Mouse (Mus musculus) stomach, postnatal 0 days (tissue): ENCODE measurements around the gene Ust. TPM values are rescaled to one million over a fixed set of nuclear protein-coding genes. Genes with fewer than 3 reads are reported as not detected.

Source experiments
- ATAC-seq: fragments of 200-750 bp; cut with Nextera tagmentation; 2 replicates; pipeline ENCODE4 v1.8.0; 2017; ENCODE audit not compliant: low FRiP score, low TSS enrichment
- DNase-seq: peaks from one replicate; pipeline ENCODE4 v3.0.0-alpha.2; 2016; ENCODE audit warnings: low spot score
- H3K27ac ChIP-seq: fragments of 300-500 bp; sonication (generic); replicated peaks from 2 replicates; pipeline ENCODE4 v1.5.1; 2014; ENCODE audit warnings: mild to moderate bottlenecking, control low read depth
- H3K27me3 ChIP-seq: fragments of 300-500 bp; sonication (generic); 2 replicates; pipeline ENCODE4 v1.6.1; 2014; ENCODE audit warnings: low read length; ENCODE audit not compliant: control insufficient read depth, insufficient read depth
- H3K36me3 ChIP-seq: fragments of 300-500 bp; sonication (generic); 2 replicates; pipeline ENCODE4 v1.6.1; 2014; ENCODE audit warnings: low read length, mixed read lengths; ENCODE audit not compliant: control insufficient read depth, insufficient read depth
- H3K4me1 ChIP-seq: fragments of 300-500 bp; sonication (generic); replicated peaks from 2 replicates; pipeline ENCODE4 v1.6.1; 2014; ENCODE audit warnings: antibody characterized with exemption; ENCODE audit not compliant: control insufficient read depth, insufficient read depth
- H3K4me2 ChIP-seq: fragments of 300-500 bp; sonication (generic); replicated peaks from 2 replicates; pipeline ENCODE4 v1.6.1; 2014; ENCODE audit warnings: low read depth, mild to moderate bottlenecking, control low read depth, moderate library complexity
- H3K4me3 ChIP-seq: fragments of 300-500 bp; sonication (generic); 2 replicates; pipeline ENCODE4 v1.5.1; 2014; ENCODE audit warnings: low read depth, low read length, control low read depth
- H3K9ac ChIP-seq: fragments of 300-500 bp; sonication (generic); 2 replicates; pipeline ENCODE4 v1.6.1; 2014; ENCODE audit warnings: mild to moderate bottlenecking, low read length, control low read depth, mixed read lengths
- H3K9me3 ChIP-seq: fragments of 300-500 bp; sonication (generic); 2 replicates; pipeline ENCODE4 v1.6.1; 2016; ENCODE audit warnings: low read length; ENCODE audit not compliant: control insufficient read depth
- CTCF ChIP-seq: IDR thresholded peaks from 2 replicates; pipeline ENCODE4 v1.5.1; 2016; ENCODE audit warnings: antibody characterized with exemption, low read depth, mild to moderate bottlenecking, moderate library complexity
- EP300 ChIP-seq: optimal IDR thresholded peaks from 2 replicates; pipeline ENCODE3; 2016; ENCODE audit warnings: antibody characterized with exemption
- WGBS: fragments of 180-500 bp; shearing (Covaris S2); extraction: QIAGEN DNeasy Blood & Tissue Kit; methylation state at CpG from one replicate; pipeline ENCODE4 v1.1.7; 2014; 5-methylcytosine and 5-hydroxymethylcytosine counted together
- polyA plus RNA-seq: library from polyadenylated mRNA; unstranded; fragments of >200 nt; fragmentation: Nextera tagmentation; extraction: Ambion mirVana; gene quantifications from 2 replicates; pipeline ENCODE4 v1.2.1, GENCODE M21; 2015

Ust gene
- polyA plus RNA-seq, 1 experiment from 2014 or later: 2.4 TPM

GRCm38 (mm10) chr10:8210366-8210765 is 308.3 kb downstream of the Ust start:
- Histone ChIP-seq H3K9me3 (no peaks in the 10 kb centered on the region), H3K4me3 (no peak overlapping the region)

DNA sequence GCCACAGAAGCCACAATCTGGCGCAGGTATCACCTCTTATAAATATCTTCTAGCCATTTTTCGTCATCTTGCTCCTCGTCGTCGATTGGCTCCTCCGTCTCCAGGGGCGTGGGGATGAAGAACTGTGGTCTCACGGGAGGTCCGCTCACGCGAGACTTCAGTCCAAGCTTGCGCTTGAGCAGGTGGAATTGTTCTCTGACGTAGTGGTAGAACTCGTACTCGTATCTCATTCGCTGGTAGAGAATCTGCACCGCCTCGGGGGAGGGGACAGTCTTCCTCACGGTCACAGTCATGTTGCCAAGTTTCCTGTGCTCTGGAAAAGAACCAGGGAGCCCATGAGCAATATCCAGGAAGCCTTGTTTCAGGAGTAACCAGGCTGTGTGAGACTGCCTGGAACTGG is 311.3 kb downstream of the Ust start:
- Histone ChIP-seq H3K4me2 (no peak overlapping the region), H3K4me3 (no peak overlapping the region), H3K9me3 (no peaks in the 10 kb centered on the region), H3K27ac (no peak overlapping the region), H3K27me3 (no peaks in the 10 kb centered on the region), H3K4me1 (no peaks in the 10 kb centered on the region), H3K9ac (no peak overlapping the region), H3K36me3 (no peaks in the 10 kb centered on the region)
- ATAC-seq: no peak
- no peak for DNase-seq
- WGBS: 94% methylated on average over 19 of the region's 19 CpGs
- TF ChIP-seq EP300: no peak
- no peak for TF ChIP-seq CTCF

More at GRCm38 (mm10) chr10:8210366-8210765, 308.3 kb downstream of the Ust start:
- Histone ChIP-seq H3K27me3 (no peaks in the 10 kb centered on the region), H3K4me2 (no peak overlapping the region), H3K9ac (no peak overlapping the region), H3K27ac (no peak overlapping the region), H3K4me1 (peaks cover 3% of the 10 kb centered on the region; the same call in 1 of the 2 replicates), H3K36me3 (no peaks in the 10 kb centered on the region)
- no peak for DNase-seq
- TF ChIP-seq EP300: no peak
- no peak for TF ChIP-seq CTCF
- no peak for ATAC-seq
- 68% methylated on average over 3 of the region's 3 CpGs for WGBS

GRCm38 (mm10) chr10:8203681-8204080 is 314.9 kb downstream of the Ust start:
- H3K4me3 ChIP-seq: no peak overlapping the region
- no peak overlapping the region for H3K9ac ChIP-seq
- no peak overlapping the region for H3K4me2 ChIP-seq
- H3K36me3 ChIP-seq: no peaks in the 10 kb centered on the region
- no peaks in the 10 kb centered on the region for H3K27me3 ChIP-seq
- H3K27ac ChIP-seq: no peak overlapping the region
- no peaks in the 10 kb centered on the region for H3K4me1 ChIP-seq
- TF ChIP-seq CTCF (no peak), EP300 (no peak)
- ATAC-seq (no peak), DNase-seq (no peak)
- no peaks in the 10 kb centered on the region for H3K9me3 ChIP-seq
- WGBS: 72% methylated on average over 4 of the region's 4 CpGs

DNA sequence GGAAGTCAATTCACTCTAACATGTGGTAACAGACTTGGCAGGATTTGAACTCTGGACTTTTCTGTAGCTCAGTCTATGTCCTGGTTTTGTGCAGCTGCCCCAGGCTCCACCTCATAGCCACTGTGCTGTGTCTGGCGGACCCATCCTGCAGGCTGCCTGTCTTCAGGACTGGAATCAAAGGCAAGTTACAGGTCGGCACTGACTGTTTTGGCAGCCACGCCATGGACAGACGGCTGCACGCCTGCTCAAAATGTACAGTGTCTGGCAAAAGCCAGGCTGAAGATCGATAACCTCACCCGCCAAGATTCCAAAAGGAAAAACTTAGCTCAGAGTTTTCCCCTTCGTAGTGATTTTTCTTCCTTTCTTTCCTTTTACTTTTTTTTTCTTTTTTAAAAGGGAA is 318.8 kb downstream of the Ust start:
- 61% methylated on average over 8 of the region's 8 CpGs for WGBS

DNA sequence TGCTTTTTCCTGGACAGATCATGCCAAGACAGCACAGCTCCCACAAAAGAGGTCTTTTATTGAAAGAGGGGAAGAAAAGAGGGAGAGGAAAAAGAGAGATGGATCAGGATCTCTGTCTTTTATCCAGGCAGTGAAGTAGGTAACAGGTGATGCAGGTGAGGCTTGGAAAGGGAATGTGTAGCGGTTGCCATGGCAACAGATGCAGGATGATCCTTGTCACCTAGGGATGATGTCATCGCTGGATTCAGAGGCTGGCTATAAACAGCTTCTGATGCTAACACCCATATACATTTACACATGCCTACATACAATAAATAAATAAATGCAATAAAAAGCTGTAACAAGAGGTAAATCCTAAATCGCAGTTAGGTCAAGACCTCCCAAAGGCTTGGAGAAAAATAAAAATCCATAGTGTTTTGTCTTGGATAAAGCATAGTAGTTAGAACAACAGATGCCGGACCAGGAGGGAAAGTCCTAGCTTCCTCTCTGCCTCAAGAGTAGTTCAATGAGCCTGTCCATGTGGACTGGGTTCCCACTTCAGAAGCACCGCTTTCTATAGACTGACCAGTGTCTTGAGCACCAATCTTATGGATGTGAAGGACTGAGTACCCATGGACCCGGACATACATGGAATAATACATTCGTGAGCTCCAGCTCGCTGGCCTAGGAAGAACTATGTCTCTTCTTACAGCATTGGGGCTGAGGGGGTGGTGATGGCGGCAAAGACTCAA is 319.4 kb downstream of the Ust start:
- DNase-seq (no peak), ATAC-seq (no peak)
- no peak overlapping the region for H3K4me3 ChIP-seq
- H3K9me3 ChIP-seq: no peaks in the 10 kb centered on the region
- no peaks in the 10 kb centered on the region for H3K4me1 ChIP-seq
- no peaks in the 10 kb centered on the region for H3K36me3 ChIP-seq
- TF ChIP-seq CTCF: no peak
- no peak for TF ChIP-seq EP300
- WGBS: 93% methylated on average over 9 of the region's 9 CpGs
- H3K4me2 ChIP-seq: no peak overlapping the region
- no peak overlapping the region for H3K27ac ChIP-seq
- H3K27me3 ChIP-seq: no peaks in the 10 kb centered on the region
- no peak overlapping the region for H3K9ac ChIP-seq

More for the DNA sequence above, 318.8 kb downstream of the Ust start:
- ATAC-seq (no peak), DNase-seq (no peak)
- no peaks in the 10 kb centered on the region for H3K36me3 ChIP-seq
- no peak overlapping the region for H3K27ac ChIP-seq
- TF ChIP-seq CTCF (no peak), EP300 (no peak)
- H3K4me1 ChIP-seq: no peaks in the 10 kb centered on the region
- no peaks in the 10 kb centered on the region for H3K9me3 ChIP-seq
- no peak overlapping the region for H3K9ac ChIP-seq
- H3K4me3 ChIP-seq: no peak overlapping the region
- no peak overlapping the region for H3K4me2 ChIP-seq
- no peaks in the 10 kb centered on the region for H3K27me3 ChIP-seq

DNA sequence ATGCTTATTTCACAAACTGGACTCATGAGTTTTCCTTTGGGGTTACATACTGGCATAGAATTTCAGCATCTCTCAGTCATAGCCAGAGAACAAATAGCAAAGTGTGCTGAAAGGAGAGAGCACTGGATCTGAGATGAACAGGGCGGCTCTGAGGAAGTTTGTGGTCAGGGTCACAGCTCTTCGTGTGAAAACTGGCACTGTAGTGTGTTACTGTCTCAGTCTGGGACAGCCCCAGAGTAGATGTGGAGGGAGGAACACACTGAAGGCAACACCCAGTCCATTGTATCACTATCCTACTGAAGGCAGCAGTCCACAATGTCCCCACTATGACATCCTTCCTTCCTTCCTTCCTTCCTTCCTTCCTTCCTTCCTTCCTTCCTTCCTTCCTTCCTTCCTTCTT is 321.0 kb downstream of the Ust start:
- H3K4me1 ChIP-seq: no peaks in the 10 kb centered on the region
- no peak overlapping the region for H3K4me2 ChIP-seq
- H3K27ac ChIP-seq: no peak overlapping the region
- WGBS: 50% methylated on average over 2 of the region's 2 CpGs
- no peak for TF ChIP-seq CTCF
- TF ChIP-seq EP300: no peak
- no peaks in the 10 kb centered on the region for H3K27me3 ChIP-seq
- DNase-seq (no peak), ATAC-seq (no peak)
- no peaks in the 10 kb centered on the region for H3K9me3 ChIP-seq
- H3K36me3 ChIP-seq: no peaks in the 10 kb centered on the region
- H3K4me3 ChIP-seq: no peak overlapping the region
- H3K9ac ChIP-seq: no peak overlapping the region
